Mouse (Mus musculus) stomach, embryonic 15.5 days (tissue): ENCODE measurements around the gene Socs4. TPM values are rescaled to one million over a fixed set of nuclear protein-coding genes. Genes with fewer than 3 reads are reported as not detected.
"Not testable (repeated sequence)": the region's sequence is repeated elsewhere in the genome, so short reads cannot be mapped to it uniquely, and the experiment has no call there.

Experiments
- ATAC-seq: fragments of 200-750 bp; cut with Nextera tagmentation; 2 replicates; pipeline ENCODE4 v1.8.0; 2017; ENCODE audit warnings: low read depth, moderate number of reproducible peaks, moderate TSS enrichment; ENCODE audit not compliant: insufficient read depth, low FRiP score
- H3K27ac ChIP-seq: fragments of 300-500 bp; sonication (generic); 2 replicates; pipeline ENCODE4 v1.5.1; 2015; ENCODE audit warnings: mild to moderate bottlenecking, inconsistent platforms
- H3K27me3 ChIP-seq: fragments of 300-500 bp; sonication (generic); replicated peaks from 2 replicates; pipeline ENCODE4 v1.6.1; 2015; ENCODE audit warnings: inconsistent platforms
- H3K36me3 ChIP-seq: fragments of 300-500 bp; sonication (generic); 2 replicates; pipeline ENCODE4 v1.6.1; 2015; ENCODE audit warnings: inconsistent platforms
- H3K4me1 ChIP-seq: fragments of 300-500 bp; sonication (generic); 2 replicates; pipeline ENCODE4 v1.6.1; 2015; ENCODE audit warnings: inconsistent platforms
- H3K4me2 ChIP-seq: fragments of 300-500 bp; sonication (generic); 2 replicates; pipeline ENCODE4 v1.6.1; 2015; ENCODE audit warnings: mild to moderate bottlenecking, inconsistent platforms
- H3K4me3 ChIP-seq: fragments of 300-500 bp; sonication (generic); replicated peaks from 2 replicates; pipeline ENCODE4 v1.5.1; 2015; ENCODE audit warnings: inconsistent platforms
- H3K9ac ChIP-seq: fragments of 300-500 bp; sonication (generic); 2 replicates; pipeline ENCODE4 v1.6.1; 2015; ENCODE audit warnings: inconsistent platforms
- H3K9me3 ChIP-seq: fragments of 300-500 bp; sonication (generic); 2 replicates; pipeline ENCODE4 v1.6.1; 2016; ENCODE audit warnings: inconsistent platforms
- WGBS: fragments of 180-500 bp; shearing (Covaris S2); methylation state at CpG from one replicate; pipeline ENCODE4 v1.1.7; 2015; 5-methylcytosine and 5-hydroxymethylcytosine counted together
- polyA plus RNA-seq: library from polyadenylated mRNA; unstranded; fragments of >200 nt; fragmentation: Nextera tagmentation; extraction: Ambion mirVana; gene quantifications from 2 replicates; pipeline ENCODE4 v1.2.1, GENCODE M21; 2015

Gene Socs4
- polyA plus RNA-seq, 1 experiment from 2014 or later = 3.6 TPM

DNA sequence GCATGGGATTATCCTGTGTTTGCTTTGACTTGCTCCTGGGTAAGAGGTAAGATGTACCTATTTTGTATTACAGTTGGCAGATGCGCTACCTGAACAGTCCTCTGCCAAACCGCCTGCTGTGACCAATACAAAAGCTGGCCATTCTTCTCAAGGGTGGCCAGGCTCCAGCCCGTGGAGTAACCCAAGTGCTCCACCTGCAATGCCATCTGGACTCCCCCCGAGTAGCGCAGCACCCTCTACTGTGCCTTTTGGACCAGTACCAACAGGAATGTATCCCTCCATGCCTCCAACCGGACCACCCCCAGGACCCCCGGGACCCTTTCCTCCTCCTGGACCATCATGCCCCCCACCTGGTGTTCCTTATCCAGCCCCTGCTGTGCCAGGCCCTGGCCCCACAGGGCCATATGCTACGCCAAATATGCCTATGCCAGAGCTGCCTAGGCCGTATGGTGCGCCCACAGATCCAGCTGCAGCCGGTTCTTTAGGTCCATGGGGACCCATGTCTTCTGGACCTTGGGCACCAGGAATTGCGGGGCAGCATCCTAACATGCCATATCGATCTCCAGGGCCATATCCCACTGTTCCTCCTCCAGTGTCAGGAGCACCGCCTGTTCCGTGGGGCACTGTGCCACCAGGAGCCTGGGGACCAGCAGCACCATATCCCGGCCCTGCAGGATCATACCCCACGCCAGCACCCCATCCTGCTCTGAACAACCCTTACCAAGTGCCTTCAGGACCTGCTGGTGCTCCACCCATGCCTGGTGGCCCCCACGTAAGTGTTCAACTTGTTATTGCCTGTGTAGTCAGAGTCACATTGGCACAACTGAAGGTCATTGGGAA lies 33.8 kb downstream of the Socs4 start:
- ATAC-seq = no peak
- Histone ChIP-seq H3K4me1 (no peaks in the 10 kb centered on the region), H3K9me3 (no peaks in the 10 kb centered on the region), H3K27me3 (no peaks in the 10 kb centered on the region), H3K27ac (no peak overlapping the region), H3K36me3 (peaks cover 35% of the 10 kb centered on the region), H3K4me2 (no peak overlapping the region), H3K9ac (no peak overlapping the region), H3K4me3 (no peak overlapping the region)
- 92% methylated on average over 18 of the region's 18 CpGs for WGBS

DNA sequence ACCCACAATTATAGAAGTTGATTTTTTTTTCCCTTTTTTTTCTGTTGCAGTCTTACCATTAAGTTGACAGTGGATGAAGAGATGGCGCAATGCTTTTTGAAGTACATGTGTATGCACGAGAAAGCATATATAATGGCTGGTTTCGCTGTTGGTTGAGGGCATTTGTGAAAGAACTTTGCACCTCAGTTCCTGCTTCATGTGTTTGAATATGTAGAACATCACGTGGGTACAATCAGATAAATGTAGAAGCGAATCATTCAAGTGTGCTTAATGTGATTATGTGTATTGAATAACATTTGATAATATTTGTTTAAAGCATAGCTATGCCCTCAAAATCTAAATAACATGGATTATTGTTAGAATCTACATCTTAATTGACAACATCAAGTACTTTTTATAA lies 42.6 kb downstream of the Socs4 start:
- H3K9me3 ChIP-seq = no peaks in the 10 kb centered on the region
- no peaks in the 10 kb centered on the region for H3K27me3 ChIP-seq
- ATAC-seq = no peak
- no peak overlapping the region for H3K27ac ChIP-seq
- H3K9ac ChIP-seq = no peak overlapping the region
- no peaks in the 10 kb centered on the region for H3K4me1 ChIP-seq
- WGBS = 76% methylated on average over 5 of the region's 5 CpGs
- peaks cover 18% of the 10 kb centered on the region for H3K36me3 ChIP-seq
- no peak overlapping the region for H3K4me3 ChIP-seq
- H3K4me2 ChIP-seq = no peak overlapping the region

DNA sequence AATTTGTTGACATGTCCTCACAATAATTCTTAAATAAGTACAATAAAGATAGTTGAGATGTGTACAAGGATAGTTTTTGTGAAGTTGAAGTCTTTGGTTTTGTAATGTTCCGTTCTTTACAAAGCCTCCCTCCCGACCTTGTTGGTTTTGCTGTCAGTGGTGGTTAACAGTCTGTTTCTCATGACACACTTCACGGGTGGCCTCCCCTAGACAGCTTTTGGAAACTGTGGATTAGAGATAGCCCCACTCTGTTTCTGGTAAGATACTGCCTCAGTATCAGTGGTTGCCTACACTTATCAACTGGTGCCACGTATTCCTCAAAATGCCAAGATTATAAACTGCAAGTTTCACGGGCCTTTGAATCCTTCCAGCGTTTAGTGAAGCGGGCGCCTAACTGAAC lies 44.9 kb downstream of the Socs4 start:
- H3K27me3 ChIP-seq, H3K9me3 ChIP-seq, H3K9ac ChIP-seq, H3K4me1 ChIP-seq, H3K4me3 ChIP-seq, H3K4me2 ChIP-seq, H3K27ac ChIP-seq: not testable (repeated sequence)
- WGBS = 84% methylated on average over 7 of the region's 8 CpGs
- peaks cover 12% of the 10 kb centered on the region for H3K36me3 ChIP-seq
- peak; percentile 91 for ATAC-seq

DNA sequence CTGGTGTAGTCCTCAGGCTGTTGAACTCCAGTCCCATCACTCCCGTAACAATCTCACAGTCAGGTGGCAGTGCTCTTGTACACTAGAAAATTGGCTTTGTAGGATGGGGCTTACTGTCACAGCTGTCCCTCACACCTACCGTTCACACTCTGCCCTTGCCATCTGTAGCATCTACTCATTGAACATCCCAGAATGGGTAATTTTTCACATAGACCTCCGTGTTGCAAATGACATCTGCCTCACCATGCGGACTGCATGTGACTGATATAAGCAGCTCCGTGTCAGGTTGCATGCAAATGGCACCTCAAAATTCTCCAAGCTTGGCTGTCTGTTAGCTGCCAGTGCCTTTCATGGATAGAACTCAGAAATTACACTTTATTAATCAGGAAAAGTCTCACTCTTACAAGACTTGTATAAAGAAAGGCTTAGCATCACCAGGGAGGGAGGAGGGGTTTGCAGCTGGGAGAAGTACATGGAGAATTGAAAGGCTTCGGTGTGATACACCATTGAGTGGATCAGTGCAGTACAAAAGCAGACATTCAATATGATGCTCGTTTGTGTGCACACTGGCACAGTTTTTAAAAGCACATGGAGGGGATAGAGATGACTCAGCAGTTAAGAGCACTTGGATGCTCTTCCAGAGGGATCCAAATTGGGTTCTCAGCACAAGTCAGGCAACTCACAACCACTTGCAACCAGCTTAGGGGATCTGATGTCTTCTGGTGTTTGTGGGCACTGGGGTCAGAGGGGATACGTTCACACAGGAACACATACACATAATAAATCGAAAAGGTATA lies 49.4 kb downstream of the Socs4 start:
- H3K9ac ChIP-seq = no peak overlapping the region
- 0 out of 2 replicates have a peak, but pooled peaks cover 3% of the 10 kb centered on the region for H3K36me3 ChIP-seq
- no peaks in the 10 kb centered on the region for H3K9me3 ChIP-seq
- ATAC-seq = no peak
- no peak overlapping the region for H3K4me3 ChIP-seq
- no peak overlapping the region for H3K27ac ChIP-seq
- WGBS = 79% methylated on average over 9 of the region's 9 CpGs
- H3K4me2 ChIP-seq = no peak overlapping the region
- H3K27me3 ChIP-seq = no peaks in the 10 kb centered on the region
- no peaks in the 10 kb centered on the region for H3K4me1 ChIP-seq

DNA sequence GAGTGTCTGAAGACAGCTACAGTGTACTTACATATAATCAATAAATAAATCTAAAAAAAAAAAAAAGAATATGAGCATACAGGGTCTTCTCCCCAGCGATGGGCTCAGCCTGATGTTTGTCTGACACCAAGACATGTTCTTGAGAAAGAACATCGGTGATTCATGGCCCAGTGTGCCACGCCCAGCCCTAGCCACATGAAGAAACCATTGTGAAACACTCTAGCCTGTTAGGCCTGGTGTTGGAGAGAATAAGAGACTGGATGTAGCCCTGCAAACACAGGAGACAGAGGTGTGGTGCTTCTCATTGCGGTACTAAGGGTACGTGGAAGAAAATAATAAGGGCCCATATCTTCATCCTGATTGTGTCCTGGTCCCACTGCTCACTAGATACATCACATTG lies 50.6 kb downstream of the Socs4 start:
- Histone ChIP-seq H3K4me3 (no peak overlapping the region), H3K27ac (no peak overlapping the region), H3K9me3 (no peaks in the 10 kb centered on the region), H3K36me3 (0 out of 2 replicates have a peak, but pooled peaks cover 3% of the 10 kb centered on the region), H3K4me2 (no peak overlapping the region), H3K9ac (no peak overlapping the region), H3K27me3 (no peaks in the 10 kb centered on the region), H3K4me1 (no peaks in the 10 kb centered on the region)
- WGBS = 84% methylated on average over 5 of the region's 5 CpGs
- no peak for ATAC-seq

DNA sequence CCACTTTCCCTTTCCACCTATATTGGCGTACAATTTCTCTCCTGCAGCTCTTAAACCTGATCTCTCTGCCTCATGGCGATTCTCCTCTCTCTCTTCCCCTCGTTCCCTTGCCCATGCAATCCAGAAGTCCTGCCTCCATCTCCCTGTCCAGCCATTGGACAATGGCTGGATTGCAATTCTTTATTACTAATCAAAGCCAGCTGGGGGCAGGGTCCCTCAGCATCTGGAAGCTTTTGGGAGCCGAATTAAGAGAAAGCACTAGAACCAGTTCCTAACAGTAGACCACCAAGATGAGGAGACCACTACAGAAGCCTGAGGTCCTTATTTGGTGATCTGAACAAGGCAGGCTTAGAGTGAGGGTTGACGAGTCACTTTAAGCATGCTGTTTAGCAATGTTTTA lies 55.2 kb downstream of the Socs4 start:
- Histone ChIP-seq H3K4me3 (no peak overlapping the region), H3K9me3 (no peaks in the 10 kb centered on the region), H3K9ac (no peak overlapping the region), H3K27ac (no peak overlapping the region), H3K27me3 (no peaks in the 10 kb centered on the region), H3K4me2 (no peak overlapping the region), H3K4me1 (no peaks in the 10 kb centered on the region), H3K36me3 (no peaks in the 10 kb centered on the region)
- WGBS = 62% methylated on average over 5 of the region's 5 CpGs
- ATAC-seq = no peak

DNA sequence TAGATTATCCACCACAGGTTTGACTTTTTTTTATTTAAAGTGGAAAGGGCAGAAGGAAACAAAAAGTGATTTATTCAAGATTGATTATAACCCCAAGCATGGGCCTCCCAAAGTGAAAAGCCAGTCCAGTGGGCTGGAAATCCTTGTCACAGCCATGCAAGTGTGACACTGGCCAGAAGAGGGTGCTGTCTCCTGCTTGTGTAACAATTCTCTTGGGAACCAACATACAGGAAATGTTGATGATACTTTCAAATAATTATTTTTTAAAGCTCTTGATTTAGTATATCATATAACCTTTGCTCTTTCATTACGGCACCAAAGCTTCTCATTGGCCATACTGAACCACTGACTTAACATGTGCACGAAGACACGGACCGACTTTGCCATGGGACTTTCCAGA lies 58.1 kb downstream of the Socs4 start:
- H3K27ac ChIP-seq = no peak overlapping the region
- ATAC-seq = no peak
- no peaks in the 10 kb centered on the region for H3K9me3 ChIP-seq
- no peaks in the 10 kb centered on the region for H3K36me3 ChIP-seq
- WGBS = 74% methylated on average over 4 of the region's 4 CpGs
- no peak overlapping the region for H3K4me3 ChIP-seq
- H3K4me1 ChIP-seq = no peaks in the 10 kb centered on the region
- no peak overlapping the region for H3K9ac ChIP-seq
- H3K27me3 ChIP-seq = no peaks in the 10 kb centered on the region
- no peak overlapping the region for H3K4me2 ChIP-seq

DNA sequence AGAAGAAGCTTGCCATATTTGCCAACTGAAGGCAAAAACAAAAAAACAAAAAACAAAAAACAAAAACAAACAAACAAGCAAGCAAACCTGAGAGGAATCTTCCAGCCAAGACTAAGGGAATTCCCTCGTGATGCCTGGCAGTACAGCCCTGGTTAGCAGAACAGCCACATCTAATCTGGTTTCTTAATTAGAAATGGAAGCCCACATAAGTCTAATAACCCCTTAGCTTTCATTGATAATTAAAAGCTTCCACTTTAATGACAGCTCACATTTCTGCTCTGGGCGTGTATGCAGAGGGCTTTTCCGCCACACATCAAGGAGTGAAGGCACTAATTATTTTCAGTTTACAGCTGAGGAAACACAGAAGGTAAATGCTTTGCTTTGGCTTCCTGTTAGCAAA lies 58.6 kb downstream of the Socs4 start:
- WGBS = 72% methylated on average over 3 of the region's 3 CpGs

DNA sequence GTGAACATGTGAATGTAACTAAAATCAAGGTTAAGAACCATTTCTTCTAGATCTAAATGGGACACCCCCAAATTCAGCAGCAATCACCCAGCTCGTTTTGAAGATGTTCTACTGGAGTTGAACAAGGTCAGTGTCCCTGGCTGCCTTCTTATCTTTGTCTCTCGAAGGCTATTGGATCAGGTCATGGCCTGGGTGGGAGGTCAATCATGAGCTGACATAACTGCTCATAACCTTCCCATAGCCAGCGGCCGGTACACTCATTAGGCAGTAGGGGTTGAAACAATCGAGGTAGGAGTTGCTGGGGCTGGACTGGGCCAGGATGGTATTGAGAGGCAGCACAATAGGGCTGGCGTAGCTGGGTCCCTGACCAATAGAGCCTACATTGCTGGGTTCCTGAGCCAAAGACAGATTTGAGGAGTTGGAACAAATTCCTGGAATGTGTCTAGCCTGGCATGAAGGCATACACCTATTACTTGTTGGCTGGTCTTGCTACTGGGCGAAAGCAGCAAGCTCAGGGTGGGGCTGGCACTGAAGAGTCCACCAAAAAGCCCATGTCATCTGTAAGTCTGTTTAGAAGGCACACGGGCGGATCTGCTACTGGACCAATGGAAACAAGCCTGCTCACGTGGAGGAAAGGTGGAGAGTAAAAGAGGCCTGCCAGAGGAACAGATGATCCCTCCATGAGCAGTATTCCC lies 63.6 kb downstream of the Socs4 start:
- H3K36me3 ChIP-seq = no peaks in the 10 kb centered on the region
- no peak for ATAC-seq
- no peaks in the 10 kb centered on the region for H3K9me3 ChIP-seq
- H3K9ac ChIP-seq = no peak overlapping the region
- H3K4me1 ChIP-seq = no peaks in the 10 kb centered on the region
- no peaks in the 10 kb centered on the region for H3K27me3 ChIP-seq
- no peak overlapping the region for H3K4me2 ChIP-seq
- 81% methylated on average over 10 of the region's 10 CpGs for WGBS
- no peak overlapping the region for H3K4me3 ChIP-seq
- H3K27ac ChIP-seq = no peak overlapping the region

More for the DNA sequence above, 58.6 kb downstream of the Socs4 start:
- Histone ChIP-seq H3K4me3 (no peak overlapping the region), H3K9ac (no peak overlapping the region), H3K4me1 (no peaks in the 10 kb centered on the region), H3K4me2 (no peak overlapping the region), H3K9me3 (no peaks in the 10 kb centered on the region), H3K36me3 (no peaks in the 10 kb centered on the region), H3K27ac (no peak overlapping the region), H3K27me3 (no peaks in the 10 kb centered on the region)
- no peak for ATAC-seq

DNA sequence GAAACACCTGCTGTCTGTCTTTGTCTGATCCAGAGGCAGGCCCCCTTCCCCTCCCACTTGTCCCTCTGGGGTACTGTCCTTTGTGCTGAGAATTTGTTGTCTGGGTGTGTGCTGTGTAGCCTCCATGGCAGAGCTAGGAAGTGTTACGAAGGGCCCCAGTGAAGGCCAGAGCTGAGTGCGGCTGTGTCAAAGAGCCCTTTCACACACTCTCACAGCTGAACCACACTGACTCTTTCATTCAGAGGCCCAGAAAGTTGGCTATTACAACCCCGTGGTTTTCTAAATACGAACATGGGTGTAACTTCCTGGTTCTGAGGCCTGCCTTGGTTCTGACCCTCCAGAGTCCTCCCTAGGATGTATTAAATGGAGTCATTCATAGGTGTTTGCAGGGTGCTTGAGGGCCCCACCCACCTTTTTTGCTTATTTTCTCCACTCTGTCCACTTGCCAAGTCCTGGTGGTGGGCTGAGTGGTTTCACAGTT lies 65.1 kb downstream of the Socs4 start:
- H3K36me3 ChIP-seq = no peaks in the 10 kb centered on the region
- H3K27ac ChIP-seq = no peak overlapping the region
- no peak overlapping the region for H3K4me2 ChIP-seq
- no peak overlapping the region for H3K9ac ChIP-seq
- no peak for ATAC-seq
- H3K9me3 ChIP-seq = no peaks in the 10 kb centered on the region
- H3K4me3 ChIP-seq = no peak overlapping the region
- no peaks in the 10 kb centered on the region for H3K27me3 ChIP-seq
- WGBS = 66% methylated on average over 4 of the region's 4 CpGs
- no peaks in the 10 kb centered on the region for H3K4me1 ChIP-seq
